Comparison of ENCODE assay signal across 8 mouse cellular contexts in the genomic region with DNA sequence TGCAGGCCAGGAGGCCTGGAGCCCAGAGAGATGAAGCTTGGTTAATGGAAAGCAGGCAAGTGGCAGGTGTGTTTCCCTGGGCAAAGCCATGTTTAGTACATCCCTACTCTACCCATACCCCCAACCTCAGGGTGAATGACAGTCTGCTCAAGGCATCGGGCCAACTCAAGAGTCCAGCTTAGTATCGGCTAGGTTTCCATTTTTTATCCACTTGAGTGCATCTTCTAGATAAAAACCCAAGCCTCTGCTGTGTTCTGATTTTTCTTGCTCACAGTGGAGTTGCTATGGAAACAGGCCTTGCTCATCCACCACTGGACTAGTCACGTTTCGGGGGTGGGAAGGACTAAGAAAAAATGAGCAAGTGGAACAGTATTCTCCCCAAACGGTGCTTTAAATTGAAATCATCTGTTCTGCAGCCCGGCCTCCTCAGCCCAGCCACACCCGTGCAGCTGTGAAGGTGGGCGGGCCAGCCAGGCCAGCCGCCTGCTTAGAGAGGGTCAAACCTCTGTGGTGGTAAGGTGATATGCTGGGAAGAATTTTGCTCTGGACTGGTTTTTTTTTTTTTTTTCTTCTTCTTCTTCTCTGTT.
A peak's percentile ranks its signal among the peaks of the same experiment; 100 is the strongest.
DNase-seq lines count a peak whose midpoint lies in the region; ATAC-seq and TF ChIP-seq lines count a peak whose summit lies in the region.

No protein-coding gene starts in this region.

- DNase-seq in cerebellum, postnatal 14 days: peak; percentile 31 to 38
- DNase-seq in cerebellum, adult 2 months: no peak
- DNase-seq in hindbrain, embryonic 11.5 days (ENCODE audit: low spot score): peak; percentile 41
- peak; percentile 23 for DNase-seq in right cerebral cortex, postnatal 4 days
- DNase-seq in cerebellum, adult 9-11 months: no peak
- no peak for DNase-seq in cerebellum, adult 9-10 months

- TF ChIP-seq CTCF in cerebellum, adult 2 months (IDR thresholded peaks at IDR 0.05; ENCODE audit: borderline replicate concordance, insufficient read depth, low read depth, low read length): no peak

- 58% methylated on average over 9 of the region's 9 CpGs for WGBS in cerebellum, adult 2 months
- 19% methylated on average over 9 of the region's 9 CpGs for WGBS in embryonic facial prominence, embryonic 13.5 days
- WGBS in hindbrain, embryonic 11.5 days: 30% methylated on average over 9 of the region's 9 CpGs
- 11% methylated on average over 9 of the region's 9 CpGs for WGBS in limb, embryonic 12.5 days

- peak; percentile 93 for ATAC-seq in embryonic facial prominence, embryonic 13.5 days (ENCODE audit: insufficient number of reproducible peaks, insufficient read depth, low FRiP score, low TSS enrichment, low read depth)
- ATAC-seq in hindbrain, embryonic 11.5 days (ENCODE audit: low FRiP score): peak; percentile 43; the same call in 1 of the 2 replicates
- peak; percentile 94 for ATAC-seq in limb, embryonic 12.5 days (ENCODE audit: insufficient number of reproducible peaks, insufficient read depth, low FRiP score, low TSS enrichment, low read depth)

- H3K36me3 ChIP-seq in embryonic facial prominence, embryonic 13.5 days: no peaks in the 10 kb centered on the region
- H3K36me3 ChIP-seq in hindbrain, embryonic 11.5 days (ENCODE audit: control insufficient read depth, insufficient read depth, low read length): no peaks in the 10 kb centered on the region
- H3K36me3 ChIP-seq in limb, embryonic 12.5 days: no peaks in the 10 kb centered on the region

- H3K4me2 ChIP-seq in embryonic facial prominence, embryonic 13.5 days: peak overlapping the region; percentile 14; the same call in 1 of the 2 replicates
- no peak overlapping the region for H3K4me2 ChIP-seq in hindbrain, embryonic 11.5 days (replicated peaks; ENCODE audit: low read depth, low read length)
- no peak overlapping the region for H3K4me2 ChIP-seq in limb, embryonic 12.5 days

- no peak overlapping the region for H3K27ac ChIP-seq in cerebellum, adult 2 months (ENCODE audit: insufficient read depth, low read length)
- peak overlapping the region; percentile 71 for H3K27ac ChIP-seq in embryonic facial prominence, embryonic 13.5 days
- H3K27ac ChIP-seq in hindbrain, embryonic 11.5 days (ENCODE audit: low read depth, low read length): no peak overlapping the region
- peak overlapping the region; percentile 81 for H3K27ac ChIP-seq in limb, embryonic 12.5 days

- no peak overlapping the region for H3K4me3 ChIP-seq in cerebellum, adult 2 months (replicated peaks; ENCODE audit: insufficient read depth, low read depth, low read length)
- H3K4me3 ChIP-seq in embryonic facial prominence, embryonic 13.5 days: no peak overlapping the region
- no peak overlapping the region for H3K4me3 ChIP-seq in hindbrain, embryonic 11.5 days (ENCODE audit: low read depth, low read length)
- no peak overlapping the region for H3K4me3 ChIP-seq in limb, embryonic 12.5 days (replicated peaks)

- no peaks in the 10 kb centered on the region for H3K27me3 ChIP-seq in cerebellum, adult 2 months (ENCODE audit: control insufficient read depth, insufficient read depth, low read length)
- H3K27me3 ChIP-seq in embryonic facial prominence, embryonic 13.5 days: no peaks in the 10 kb centered on the region
- no peaks in the 10 kb centered on the region for H3K27me3 ChIP-seq in hindbrain, embryonic 11.5 days (ENCODE audit: control insufficient read depth, insufficient read depth, low read length)
- H3K27me3 ChIP-seq in limb, embryonic 12.5 days: no peaks in the 10 kb centered on the region

- no peak overlapping the region for H3K9ac ChIP-seq in embryonic facial prominence, embryonic 13.5 days
- no peak overlapping the region for H3K9ac ChIP-seq in hindbrain, embryonic 11.5 days (ENCODE audit: low read depth, low read length)
- no peak overlapping the region for H3K9ac ChIP-seq in limb, embryonic 12.5 days (replicated peaks)

- H3K4me1 ChIP-seq in cerebellum, adult 2 months (ENCODE audit: control insufficient read depth, insufficient read depth, low read length): peaks cover 3% of the 10 kb centered on the region; the same call in 1 of the 2 replicates
- peaks cover 33% of the 10 kb centered on the region for H3K4me1 ChIP-seq in embryonic facial prominence, embryonic 13.5 days
- no peaks in the 10 kb centered on the region for H3K4me1 ChIP-seq in hindbrain, embryonic 11.5 days (replicated peaks; ENCODE audit: control insufficient read depth, insufficient read depth, low read length)
- peaks cover 44% of the 10 kb centered on the region for H3K4me1 ChIP-seq in limb, embryonic 12.5 days (replicated peaks)

- no peaks in the 10 kb centered on the region for H3K9me3 ChIP-seq in embryonic facial prominence, embryonic 13.5 days
- H3K9me3 ChIP-seq in hindbrain, embryonic 11.5 days (ENCODE audit: control insufficient read depth, low read length): no peaks in the 10 kb centered on the region
- no peaks in the 10 kb centered on the region for H3K9me3 ChIP-seq in limb, embryonic 12.5 days

- no peak for TF ChIP-seq POLR2A in cerebellum, adult 2 months (IDR thresholded peaks at IDR 0.05; ENCODE audit: borderline replicate concordance, insufficient read depth, low read length)

Comparison
In these comparisons a context has a peak if more than half of its experiments do, and no peak if none do; other contexts are left out.
1. DNase-seq: peak in cerebellum, postnatal 14 days (2 of 2), hindbrain, embryonic 11.5 days (single experiment) and right cerebral cortex, postnatal 4 days (single experiment); none in cerebellum, adult 2 months (0 of 2), cerebellum, adult 9-11 months (single experiment) and cerebellum, adult 9-10 months (single experiment).
2. H3K27ac ChIP-seq: peak in embryonic facial prominence, embryonic 13.5 days (single experiment) and limb, embryonic 12.5 days (single experiment); none in cerebellum, adult 2 months (single experiment) and hindbrain, embryonic 11.5 days (single experiment).
3. ATAC-seq: peak in every context shown above with its lines; median percentile 94 in limb, embryonic 12.5 days; 93 in embryonic facial prominence, embryonic 13.5 days; 43 in hindbrain, embryonic 11.5 days.